Mouse (Mus musculus) neutrophil, adult 65 days (primary cell): ENCODE measurements around the gene Cdk15. TPM values are rescaled to one million over a fixed set of nuclear protein-coding genes. Genes with fewer than 3 reads are reported as not detected.

Source experiments
- total RNA-seq: library from RNA; stranded (reverse); gene quantifications from 2 replicates; pipeline ENCODE4 v1.2.4, GENCODE M21; 2023

Gene Cdk15
- total RNA-seq: not detected in 2 replicates

GRCm38 (mm10) chr1:59256751-59257231, at the start of gene Cdk15:
Cdk15 (plus strand) TSS chr1:59256906.

GRCm38 (mm10) chr1:59236856-59237441, 19.8 kb upstream of the Cdk15 start, which contains the start of gene Als2:
Als2 (minus strand) TSS chr1:59237231.

Other genes starting within 250 kb of the Cdk15 start
- gene C2cd6, start 162.0 kb upstream of the Cdk15 start, total RNA-seq: not detected in 2 replicates
- 2.9 and 3.6 TPM in 2 replicates for gene Tmem237, start 136.5 kb upstream of the Cdk15 start, total RNA-seq
- gene Mpp4, start 93.5 kb upstream of the Cdk15 start, total RNA-seq: 0.32 TPM in 1 of 2 replicates, not detected in the other
- 5.7 and 10.2 TPM in 2 replicates for gene Als2, start 19.7 kb upstream of the Cdk15 start, total RNA-seq
- 2.3 and 3.6 TPM in 2 replicates for gene Fzd7, start 225.5 kb downstream of the Cdk15 start, total RNA-seq